ENCODE assay signal across 9 mouse cellular contexts in genomic region chr5:140619151-140619771, GRCm38 (mm10). TPM values are rescaled to one million over a fixed set of nuclear protein-coding genes. Genes with fewer than 3 reads are reported as not detected.
DNase-seq lines count a peak whose midpoint lies in the region; ATAC-seq lines count a peak whose summit lies in the region.
"Had no signal": no experiment of that assay in that cellular context is flagged by ENCODE, and none has a peak within 500 bp of the region (broad histone marks: within the 10 kb centered on the region; RNA-seq: fewer than 3 reads in every experiment).

No protein-coding gene starts in this region.

- H3K27ac ChIP-seq in forebrain, embryonic 15.5 days (replicated peaks) = peak overlapping the region; percentile 25
- peak overlapping the region; percentile 67 for H3K27ac ChIP-seq in midbrain, embryonic 13.5 days

- intact Hi-C loops in left cerebral cortex, postnatal 14 days (cut with DNase I) = loop anchor here (1.0 to 5.0 kb wide), 2 partner anchors 63 to 79 kb away; no protein-coding TSS in a partner anchor

- DNase-seq in cerebellum, adult 9-11 months = peak; percentile 40
- no peak for DNase-seq in cerebellum, adult 11-12 months
- peak; percentile 86 for DNase-seq in adrenal gland, postnatal 14 days
- DNase-seq in induced T-regulatory cell, adult 2 months (ENCODE audit: low read depth) = peak; percentile 93
- DNase-seq in left cerebral cortex, postnatal 14 days (ENCODE audit: low spot score in 2 of 2) = peak; percentile 78 to 79
- peak; percentile 71 to 85 for DNase-seq in spleen, postnatal 36 days (ENCODE audit: low spot score in 2 of 2)

- ATAC-seq in forebrain, embryonic 15.5 days (replicated peaks) = peak; percentile 23; the same call in 1 of the 2 replicates
- ATAC-seq in midbrain, embryonic 13.5 days = peak; percentile 18

- H3K9me3 ChIP-seq in forebrain, embryonic 15.5 days = no peaks in the 10 kb centered on the region
- no peaks in the 10 kb centered on the region for H3K9me3 ChIP-seq in midbrain, embryonic 13.5 days

- H3K27me3 ChIP-seq in forebrain, embryonic 15.5 days = no peaks in the 10 kb centered on the region
- H3K27me3 ChIP-seq in midbrain, embryonic 13.5 days = no peaks in the 10 kb centered on the region

- H3K4me3 ChIP-seq in forebrain, embryonic 15.5 days = no peak overlapping the region
- no peak overlapping the region for H3K4me3 ChIP-seq in midbrain, embryonic 13.5 days (replicated peaks)

- peaks cover 32% of the 10 kb centered on the region for H3K36me3 ChIP-seq in forebrain, embryonic 15.5 days
- peaks cover 41% of the 10 kb centered on the region for H3K36me3 ChIP-seq in midbrain, embryonic 13.5 days

- no peak overlapping the region for H3K9ac ChIP-seq in forebrain, embryonic 15.5 days (replicated peaks)
- no peak overlapping the region for H3K9ac ChIP-seq in midbrain, embryonic 13.5 days (replicated peaks)

- no peak overlapping the region for H3K4me2 ChIP-seq in forebrain, embryonic 15.5 days (replicated peaks)
- no peak overlapping the region for H3K4me2 ChIP-seq in midbrain, embryonic 13.5 days (replicated peaks)

- 15% methylated on average over 6 of the region's 6 CpGs for WGBS in forebrain, embryonic 15.5 days
- 25% methylated on average over 6 of the region's 6 CpGs for WGBS in midbrain, embryonic 13.5 days

- peaks cover 11% of the 10 kb centered on the region for H3K4me1 ChIP-seq in forebrain, embryonic 15.5 days
- peaks cover 25% of the 10 kb centered on the region for H3K4me1 ChIP-seq in midbrain, embryonic 13.5 days (replicated peaks)

RNA-seq across cellular contexts. Expression of gene Lfng, which starts 12.1 kb away (rescaled TPM):
- 13.7 and 26.8 TPM in 2 replicates for total RNA-seq in adrenal gland, postnatal 14 days (2021)
- polyA plus RNA-seq in forebrain, embryonic 15.5 days (2015; fragmentation: Nextera tagmentation; extraction: Ambion mirVana) = 25.7 and 28.8 TPM in 2 replicates
- total RNA-seq in left cerebral cortex, postnatal 14 days (2021) = 10 to 100 TPM; 18.8 to 28.4 TPM
- 25.0 and 25.7 TPM in 2 replicates for polyA plus RNA-seq in midbrain, embryonic 13.5 days (2015; fragmentation: Nextera tagmentation; extraction: Ambion mirVana)

RNA-seq across cellular contexts. Expression of gene Ttyh3, which starts 29.6 kb away (rescaled TPM):
- total RNA-seq in adrenal gland, postnatal 14 days (2021) = 72.5 and 83.6 TPM in 2 replicates
- 78.9 and 85.5 TPM in 2 replicates for polyA plus RNA-seq in forebrain, embryonic 15.5 days (2015; fragmentation: Nextera tagmentation; extraction: Ambion mirVana)
- total RNA-seq in left cerebral cortex, postnatal 14 days (2021) = 100 to 1,000 TPM; 342 to 349 TPM
- 53.6 and 76.6 TPM in 2 replicates for polyA plus RNA-seq in midbrain, embryonic 13.5 days (2015; fragmentation: Nextera tagmentation; extraction: Ambion mirVana)

RNA-seq across cellular contexts. Expression of gene Grifin, which starts 54.4 kb away (rescaled TPM):
- total RNA-seq in adrenal gland, postnatal 14 days (2021) = not detected in 2 replicates
- polyA plus RNA-seq in forebrain, embryonic 15.5 days (2015; fragmentation: Nextera tagmentation; extraction: Ambion mirVana) = 0.33 TPM in 1 of 2 replicates, not detected in the other
- not detected for total RNA-seq in left cerebral cortex, postnatal 14 days (2021)
- polyA plus RNA-seq in midbrain, embryonic 13.5 days (2015; fragmentation: Nextera tagmentation; extraction: Ambion mirVana) = not detected in 2 replicates
- total RNA-seq: layer of hippocampus, adult 18-20 months had no signal
